8 mouse cellular contexts compared by ENCODE assay signal in genomic region chr5:32102484-32102883, GRCm38 (mm10). TPM values are rescaled to one million over a fixed set of nuclear protein-coding genes. Genes with fewer than 3 reads are reported as not detected.
DNase-seq lines count a peak whose midpoint lies in the region; ATAC-seq lines count a peak whose summit lies in the region.

No protein-coding gene starts in this region.

- no peaks in the 10 kb centered on the region for H3K36me3 ChIP-seq in intestine, embryonic 14.5 days (ENCODE audit: control insufficient read depth, insufficient read depth, low read length)
- no peaks in the 10 kb centered on the region for H3K36me3 ChIP-seq in neural tube, embryonic 15.5 days

- whole genome bisulfite sequencing in intestine, embryonic 14.5 days, result 23% methylated on average over 5 of the region's 5 CpGs
- WGBS in neural tube, embryonic 15.5 days, result 36% methylated on average over 5 of the region's 5 CpGs

- DNase-seq in layer of hippocampus, postnatal 10 days (ENCODE audit: low spot score in 2 of 2), result peak; percentile 35 to 53
- no peak for DNase-seq in layer of hippocampus, adult 9-11 months
- peak; percentile 83 for DNase-seq in adrenal gland, postnatal 14 days
- DNase-seq in gastrocnemius, adult 18-20 months (ENCODE audit: low spot score), result peak; percentile 80
- DNase-seq in intestine, embryonic 14.5 days (ENCODE audit: low spot score), result peak; percentile 63
- no peak for DNase-seq in thymus, postnatal 10 days (ENCODE audit: low spot score in 2 of 2)

- no peaks in the 10 kb centered on the region for H3K27me3 ChIP-seq in intestine, embryonic 14.5 days (replicated peaks; ENCODE audit: control insufficient read depth, insufficient read depth, low read length)
- no peaks in the 10 kb centered on the region for H3K27me3 ChIP-seq in neural tube, embryonic 15.5 days (replicated peaks)

- no peak overlapping the region for H3K9ac ChIP-seq in intestine, embryonic 14.5 days (ENCODE audit: low read length)
- H3K9ac ChIP-seq in neural tube, embryonic 15.5 days (replicated peaks), result no peak overlapping the region

- no peaks in the 10 kb centered on the region for H3K9me3 ChIP-seq in intestine, embryonic 14.5 days (ENCODE audit: control insufficient read depth, low read length)
- H3K9me3 ChIP-seq in neural tube, embryonic 15.5 days (replicated peaks), result no peaks in the 10 kb centered on the region

- no peak overlapping the region for H3K4me2 ChIP-seq in intestine, embryonic 14.5 days (ENCODE audit: low read length)
- H3K4me2 ChIP-seq in neural tube, embryonic 15.5 days, result no peak overlapping the region

- ATAC-seq in intestine, embryonic 14.5 days (replicated peaks; ENCODE audit: low FRiP score, low TSS enrichment, low read depth), result no peak
- 0 out of 2 replicates have a peak, but pooled peaks have one; percentile 41 for ATAC-seq in neural tube, embryonic 15.5 days (ENCODE audit: low FRiP score)
- ATAC-seq in inflammation-experienced regulatory T-cells, adult 6 months, result no peak

- peak overlapping the region; percentile 17 for H3K27ac ChIP-seq in intestine, embryonic 14.5 days (ENCODE audit: low read depth)
- H3K27ac ChIP-seq in neural tube, embryonic 15.5 days (replicated peaks), result no peak overlapping the region

- H3K4me1 ChIP-seq in intestine, embryonic 14.5 days (replicated peaks; ENCODE audit: control insufficient read depth, insufficient read depth, low read length), result peaks cover 16% of the 10 kb centered on the region
- peaks cover 10% of the 10 kb centered on the region for H3K4me1 ChIP-seq in neural tube, embryonic 15.5 days

- no peak overlapping the region for H3K4me3 ChIP-seq in intestine, embryonic 14.5 days (ENCODE audit: low read depth, low read length)
- H3K4me3 ChIP-seq in neural tube, embryonic 15.5 days (replicated peaks), result no peak overlapping the region

RNA-seq across cellular contexts. Expression of gene Fosl2, which starts 33.1 kb away (rescaled TPM):
- total RNA-seq in layer of hippocampus, postnatal 10 days (2021), result 10 to 100 TPM; 51.7 to 54.5 TPM
- 206 and 280 TPM in 2 replicates for total RNA-seq in adrenal gland, postnatal 14 days (2021)
- total RNA-seq in gastrocnemius, adult 18-20 months (2021), result 10 to 100 TPM; 15.9 to 16.3 TPM
- 10.1 and 10.2 TPM in 2 replicates for polyA plus RNA-seq in intestine, embryonic 14.5 days (2014; fragmentation: Nextera tagmentation; extraction: Ambion mirVana)
- 0.72 and 1.7 TPM in 2 replicates for polyA plus RNA-seq in neural tube, embryonic 15.5 days (2015; fragmentation: Nextera tagmentation; extraction: Ambion mirVana)
- 1 to 10 TPM; 1.3 to 2.0 (median 1.7) TPM for polyA plus RNA-seq in inflammation-experienced regulatory T-cells, adult 6 months (2017; shearing (Covaris generic))

Comparison
In these comparisons a context has a peak if more than half of its experiments do, and no peak if none do; other contexts are left out.
1. DNase-seq: peak in layer of hippocampus, postnatal 10 days (2 of 2), adrenal gland, postnatal 14 days (single experiment), gastrocnemius, adult 18-20 months (single experiment) and intestine, embryonic 14.5 days (single experiment); none in layer of hippocampus, adult 9-11 months (single experiment) and thymus, postnatal 10 days (0 of 2).